Mouse (Mus musculus) thymus, adult 18-20 months (tissue): ENCODE measurements around the gene Slc36a3.
A peak's percentile ranks its signal among the peaks of the same experiment; 100 is the strongest.
"Not testable (repeated sequence)": the region's sequence is repeated elsewhere in the genome, so short reads cannot be mapped to it uniquely, and the experiment has no call there.

Experiments used
- DNase-seq, 2 experiments: peaks; one replicate each; pipeline ENCODE4 v3.0.0; 2022; ENCODE audit warnings: mixed read lengths in 2 of 2

Slc36a3 gene

DNA sequence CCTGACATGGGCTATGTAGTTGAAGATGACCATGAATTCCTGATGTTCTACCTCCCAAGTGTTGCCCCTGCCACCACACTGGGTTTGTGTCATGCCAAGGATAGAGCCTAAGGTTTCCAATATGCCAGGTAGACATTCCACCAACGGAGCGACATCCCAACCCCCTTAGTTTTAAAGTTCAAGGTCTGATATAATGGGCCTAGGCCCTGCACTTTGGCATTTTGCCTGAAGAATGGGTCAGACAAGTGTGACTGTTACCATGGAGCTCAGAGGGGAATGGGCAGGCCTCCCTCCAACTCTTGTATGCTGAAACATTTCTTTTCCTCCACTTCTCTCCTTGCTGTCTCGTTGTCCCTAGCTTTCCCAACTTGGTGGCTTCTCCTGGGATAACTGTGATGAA, 48.3 kb downstream of the Slc36a3 start:
- no peak for DNase-seq

GRCm38 (mm10) chr11:55102015-55102414, 49.5 kb downstream of the Slc36a3 start:
- no peak for DNase-seq

GRCm38 (mm10) chr11:55099868-55100267, 51.6 kb downstream of the Slc36a3 start:
- no peak for DNase-seq

GRCm38 (mm10) chr11:55099019-55099771, 52.3 kb downstream of the Slc36a3 start:
- no peak for DNase-seq

DNA sequence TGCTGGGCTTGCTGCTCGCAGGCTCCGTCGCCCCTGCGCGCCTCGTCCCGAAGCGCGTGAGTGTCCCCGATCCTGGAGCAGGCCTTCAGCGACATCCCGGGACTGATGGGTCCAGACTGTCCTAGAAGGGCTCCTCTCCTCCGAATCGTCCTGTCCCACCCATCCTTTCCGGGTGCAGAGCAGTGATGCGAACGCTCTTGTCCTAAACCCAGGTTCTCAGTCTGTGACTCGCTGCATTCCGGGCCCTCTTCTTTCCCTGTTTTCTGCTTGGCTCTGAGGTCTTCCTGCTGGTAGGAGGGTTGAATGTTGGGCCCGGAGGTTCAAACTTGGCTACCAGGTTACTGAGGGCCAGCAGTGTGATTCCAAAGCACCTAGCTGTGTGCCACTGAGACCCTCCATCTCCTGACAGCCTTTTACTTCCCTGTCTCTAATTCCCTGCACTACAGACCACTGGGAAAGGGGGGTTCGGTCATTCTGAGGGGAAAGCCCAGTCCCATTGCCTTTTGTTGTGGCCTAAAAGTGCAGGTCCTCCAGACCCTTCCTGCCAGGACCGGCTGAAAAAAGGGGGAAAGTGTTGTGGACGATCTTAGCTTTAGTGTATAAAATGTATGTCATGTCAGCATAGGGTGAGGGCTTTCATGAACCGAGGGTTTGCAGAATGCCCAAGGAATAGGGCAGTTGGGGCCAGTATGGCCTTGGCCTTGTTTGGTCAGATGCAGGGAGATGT, 53.2 kb downstream of the Slc36a3 start:
- no peak for DNase-seq

DNA sequence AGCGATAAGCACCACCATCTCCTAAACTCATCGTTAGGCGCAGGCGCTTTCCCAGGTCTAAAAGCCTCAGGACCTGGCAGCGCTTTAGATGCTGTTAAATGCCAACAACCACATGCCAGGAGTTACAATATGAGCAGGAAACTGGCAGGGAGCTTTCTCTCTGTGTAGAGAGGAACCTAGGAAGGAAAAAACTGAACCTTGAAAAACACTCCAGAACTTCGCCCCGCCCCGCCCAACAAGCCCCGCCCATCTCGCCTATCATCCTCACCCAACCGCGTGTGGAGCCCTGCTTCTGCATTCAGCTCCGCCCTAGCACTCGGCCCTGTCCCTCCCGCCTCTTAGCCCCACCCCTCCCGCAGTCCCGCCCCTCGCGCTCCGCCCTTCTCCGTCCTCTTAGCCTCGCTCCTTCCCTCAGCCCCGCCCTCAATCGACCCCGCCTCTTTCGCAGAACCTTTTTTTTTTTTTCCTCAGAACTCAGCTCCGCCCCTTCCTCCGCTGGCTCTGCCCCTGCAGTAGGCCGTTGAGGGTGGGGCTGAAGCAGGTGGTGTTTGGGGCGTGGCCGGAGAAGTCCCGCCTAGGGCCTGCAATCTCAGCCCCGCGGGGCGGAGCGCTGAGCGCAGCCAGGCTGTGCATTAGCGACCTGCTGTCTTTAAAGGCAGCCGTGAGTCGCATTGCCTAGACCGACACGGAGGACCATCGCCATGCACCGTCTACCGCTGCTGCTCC, 53.9 kb downstream of the Slc36a3 start, which contains the start of gene Gm2a:
Gene Gm2a, plus strand, starts transcription at position 653 of the 726 bp plus-strand sequence.
- peak; percentile 93 for DNase-seq

GRCm38 (mm10) chr11:55096731-55097462, 54.6 kb downstream of the Slc36a3 start:
- no peak for DNase-seq

- DNase-seq = not testable (repeated sequence)
Measured at GRCm38 (mm10) chr11:55096296-55096695, 55.2 kb downstream of the Slc36a3 start.

DNA sequence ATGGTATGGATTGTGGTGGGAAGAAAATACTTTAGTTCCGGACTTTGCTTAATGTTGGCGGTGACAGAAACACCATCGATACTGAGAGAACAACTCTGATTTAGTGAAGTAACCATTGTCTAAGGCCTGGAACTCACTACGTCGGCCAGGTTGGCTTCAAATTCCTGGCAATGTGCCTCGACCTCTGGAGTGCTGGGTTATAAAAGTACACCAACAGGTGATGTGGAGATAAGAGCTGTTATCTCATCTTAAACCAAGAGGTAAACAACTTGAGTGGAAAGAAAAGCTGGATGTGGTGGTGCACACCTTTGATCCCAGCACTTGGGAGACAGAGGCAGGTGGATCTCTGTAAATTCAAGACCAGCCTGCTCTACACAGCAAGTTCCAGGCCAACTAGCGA, 58.4 kb downstream of the Slc36a3 start:
- no peak for DNase-seq

DNA sequence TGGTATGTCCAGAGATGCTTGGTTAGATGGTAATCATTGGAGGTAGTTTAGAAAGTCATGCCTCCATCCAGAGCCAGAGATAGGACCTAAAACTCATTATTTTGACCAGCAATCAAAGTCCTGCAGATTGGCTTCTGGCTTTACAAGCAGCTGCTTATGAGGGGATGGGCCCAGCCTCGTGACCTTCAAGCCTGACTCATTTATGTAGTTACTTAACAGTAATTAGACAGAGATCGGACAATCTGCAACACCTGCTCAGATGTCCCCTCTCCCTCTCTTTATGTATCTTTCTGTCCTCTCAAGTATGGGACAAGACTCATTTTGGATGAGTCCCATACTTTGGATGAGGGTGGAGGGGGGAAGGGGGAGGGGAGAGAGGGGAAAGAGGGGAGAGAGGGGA, 61.6 kb downstream of the Slc36a3 start:
- no peak for DNase-seq

- peak in 1 of 2 experiments; percentile 26 for DNase-seq
Measured at GRCm38 (mm10) chr11:55087006-55087405, 64.5 kb downstream of the Slc36a3 start.

DNA sequence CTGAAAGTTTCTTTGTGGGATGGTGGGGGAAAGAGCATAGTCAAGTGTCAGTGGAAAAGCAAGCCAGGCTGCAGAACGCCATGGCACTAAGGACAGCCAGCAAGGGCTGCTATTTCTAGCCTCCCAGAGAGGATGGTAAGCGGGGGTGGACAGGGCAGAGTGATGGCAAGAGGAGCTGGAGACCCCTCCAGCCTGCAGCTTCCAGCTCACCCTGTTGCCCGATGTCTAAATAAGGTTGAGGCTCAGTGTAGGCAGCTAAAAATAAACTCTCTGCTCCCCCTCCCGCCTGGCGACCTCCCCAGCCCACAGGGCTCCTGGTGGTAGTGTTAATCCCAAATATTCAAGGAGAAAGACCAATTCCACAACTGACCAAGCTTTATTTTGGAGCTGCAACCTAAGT, 66.1 kb downstream of the Slc36a3 start:
- no peak for DNase-seq

DNA sequence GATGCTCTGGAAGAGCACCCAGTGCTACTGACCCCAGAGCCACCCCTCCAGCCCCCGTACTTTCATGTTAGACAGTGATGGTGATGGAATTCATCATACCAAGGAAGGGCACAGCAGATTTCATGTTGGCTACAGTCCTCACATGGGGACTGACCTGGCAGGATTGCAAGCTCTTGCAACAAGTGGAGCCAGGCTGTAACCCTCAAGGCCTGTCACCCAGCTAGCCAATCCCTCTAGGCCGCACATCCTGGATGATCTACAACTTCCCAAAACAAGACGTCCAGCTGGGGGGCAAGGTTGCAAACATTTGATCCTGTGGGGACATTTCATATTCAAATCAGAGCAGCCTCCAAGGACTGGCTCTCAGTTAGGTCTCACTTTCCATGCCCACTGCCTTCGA, 66.9 kb downstream of the Slc36a3 start:
- no peak for DNase-seq

DNA sequence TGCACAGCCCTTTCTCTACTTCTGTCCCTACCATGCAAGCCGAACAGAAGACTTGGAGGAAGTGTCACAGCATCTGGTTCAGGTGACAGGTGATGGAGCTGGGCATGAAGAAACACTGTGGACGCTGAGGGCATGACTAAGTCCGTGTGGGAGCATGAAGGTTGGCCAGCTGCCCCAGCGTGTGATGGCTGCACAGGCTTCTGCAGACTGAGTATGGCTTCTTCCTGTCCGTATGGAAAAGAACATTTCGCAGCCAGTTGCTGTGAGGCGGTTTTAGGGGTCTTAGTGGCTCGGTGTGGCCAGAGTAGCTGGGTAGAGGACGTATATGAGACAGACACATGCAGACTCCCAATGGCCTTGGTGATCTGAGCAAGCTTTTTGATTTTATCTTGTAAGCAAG, 70.3 kb downstream of the Slc36a3 start:
- DNase-seq = no peak

DNA sequence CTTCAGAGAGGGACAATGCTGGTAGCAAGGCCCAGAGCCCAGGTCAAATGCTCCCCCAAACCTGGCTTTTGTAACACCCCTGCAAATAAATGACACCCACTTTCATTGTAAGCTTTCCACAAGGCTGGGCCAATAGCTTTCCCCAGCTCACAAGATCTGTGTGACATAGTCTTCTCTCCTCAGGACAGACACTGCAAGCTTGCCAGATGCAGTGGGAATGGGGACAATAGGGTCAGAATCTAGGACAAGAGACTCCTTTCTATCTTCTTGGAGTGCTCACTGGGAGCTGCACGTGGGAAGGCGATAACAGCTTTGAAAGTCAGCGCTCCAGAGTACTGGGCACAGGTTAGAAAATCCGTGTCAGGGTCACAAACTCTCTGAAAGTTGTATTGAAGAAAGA, 72.3 kb downstream of the Slc36a3 start:
- DNase-seq = no peak

- peak in 1 of 2 experiments; percentile 26 for DNase-seq
Measured at GRCm38 (mm10) chr11:55078502-55078901, 73.0 kb downstream of the Slc36a3 start.

DNA sequence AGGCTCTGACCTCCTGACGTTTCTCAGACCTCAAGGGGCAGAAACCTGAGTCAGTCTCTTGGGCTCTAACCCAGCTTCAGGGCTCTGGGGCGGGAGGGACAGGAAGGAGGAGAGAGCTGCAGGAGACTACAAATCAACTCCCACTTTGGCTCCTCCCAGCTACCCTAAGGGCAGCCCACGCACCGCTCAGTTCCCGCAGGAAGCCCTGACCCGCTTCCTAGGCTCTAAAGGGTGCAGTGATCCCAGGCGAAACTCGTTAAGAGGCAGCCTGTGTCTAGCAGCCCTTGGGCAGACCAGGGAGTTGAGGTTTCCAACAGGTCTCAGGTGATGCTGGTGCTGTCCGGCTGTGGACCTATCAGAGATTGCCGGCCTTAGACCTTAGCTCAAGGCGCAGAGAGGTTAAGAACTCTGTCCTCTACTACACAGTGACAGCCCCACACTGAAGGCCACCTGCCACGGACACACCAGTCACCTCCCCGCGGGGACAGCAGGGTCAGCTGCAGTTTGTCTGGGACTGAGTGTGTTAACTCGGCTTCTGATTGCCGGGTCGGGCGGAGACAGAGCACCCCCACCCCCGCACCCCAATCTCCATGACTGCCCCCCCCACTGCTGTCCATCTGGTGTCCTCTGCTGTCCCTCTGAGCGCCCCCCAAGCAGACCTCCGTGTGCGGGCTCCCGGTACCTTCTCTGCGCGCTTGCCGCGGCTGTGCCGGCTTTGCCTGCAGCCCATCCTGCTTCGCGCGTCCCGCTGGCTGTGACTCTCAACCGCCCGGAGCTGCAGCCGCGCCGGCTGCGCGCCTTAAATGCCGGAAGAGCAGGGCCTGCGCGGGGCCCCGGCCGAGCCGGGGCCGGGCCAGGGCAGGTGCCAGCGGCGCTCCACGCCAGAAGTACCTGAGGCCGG, 73.9 kb downstream of the Slc36a3 start, which contains the start of gene Ccdc69:
Gene Ccdc69, minus strand, starts transcription at position 801 of the 901 bp plus-strand sequence.
- DNase-seq = peak; percentile 58 to 68

DNA sequence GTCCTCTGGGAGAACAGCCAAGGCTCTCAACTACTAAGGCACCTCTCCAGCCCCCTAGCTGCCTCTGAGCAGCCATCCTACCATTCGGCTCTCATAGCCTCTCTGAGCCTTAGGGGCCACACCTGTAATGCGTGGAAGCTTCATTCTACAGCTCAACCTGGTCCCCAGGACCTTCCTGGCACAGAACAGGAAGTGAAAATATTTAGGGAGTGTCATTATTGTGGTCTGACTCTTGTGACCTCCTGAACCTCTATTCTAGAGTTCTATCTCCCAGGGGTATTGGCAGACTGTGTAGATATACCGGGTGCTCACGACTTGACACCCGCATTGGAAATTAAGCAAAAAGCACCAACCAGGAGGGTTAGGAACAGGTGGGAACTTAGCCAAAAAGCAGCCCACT, 75.3 kb downstream of the Slc36a3 start:
- DNase-seq = no peak

GRCm38 (mm10) chr11:55075602-55076001, 75.9 kb downstream of the Slc36a3 start:
- no peak for DNase-seq
